Mouse (Mus musculus) spleen, adult 2 months (tissue): ENCODE measurements at regions not wholly inside any gene's neighbourhood (a gene's known extent, or its start where the extent isn't known, plus 50 kb on each side); places are given as distances from the start of the nearest gene placed in this dataset.

Experiments used
- DNase-seq, 2 experiments: peaks; one replicate each; pipeline versions ENCODE4 v3.0.0 to v3.0.0-alpha.2; 2012 to 2021; ENCODE audit warnings: low spot score in 2 of 2, low read depth in 1 of 2
- H3K27ac ChIP-seq: fragments of 200-500 bp; 2 replicates; pipeline ENCODE4 v1.5.1; 2012; ENCODE audit warnings: low read length, inconsistent platforms; ENCODE audit not compliant: insufficient read depth
- H3K27me3 ChIP-seq: fragments of 200-500 bp; 2 replicates; pipeline ENCODE4 v1.6.1; 2012; ENCODE audit warnings: mild to moderate bottlenecking, moderate library complexity, low read length, inconsistent platforms; ENCODE audit not compliant: control insufficient read depth, insufficient read depth
- H3K36me3 ChIP-seq: fragments of 200-500 bp; 2 replicates; pipeline ENCODE4 v1.6.1; 2012; ENCODE audit warnings: mild to moderate bottlenecking, low read length, inconsistent platforms; ENCODE audit not compliant: control insufficient read depth, insufficient read depth
- H3K4me1 ChIP-seq: fragments of 200-500 bp; 2 replicates; pipeline ENCODE4 v1.6.1; 2011; ENCODE audit warnings: inconsistent platforms; ENCODE audit not compliant: control insufficient read depth, insufficient read depth, insufficient read length
- H3K4me3 ChIP-seq: fragments of 200-500 bp; 2 replicates; pipeline ENCODE4 v1.5.1; 2011; ENCODE audit warnings: mild to moderate bottlenecking, inconsistent platforms; ENCODE audit not compliant: insufficient read depth, insufficient read length; ENCODE audit errors: extremely low read depth
- CTCF ChIP-seq: fragments of 200-500 bp; IDR thresholded peaks from 2 replicates; pipeline ENCODE4 v1.5.1; 2011; ENCODE audit warnings: mild to moderate bottlenecking, inconsistent platforms; ENCODE audit not compliant: insufficient read depth, insufficient read length, insufficient replicate concordance; ENCODE audit errors: extremely low read depth
- POLR2A ChIP-seq: fragments of 200-500 bp; IDR thresholded peaks from 2 replicates; pipeline ENCODE4 v1.6.1; 2011; ENCODE audit warnings: low read depth, low read length, inconsistent platforms
- WGBS: fragments of 180-500 bp; shearing (Covaris S2); methylation state at CpG from one replicate; pipeline ENCODE4 v1.1.7; 2018; 5-methylcytosine and 5-hydroxymethylcytosine counted together

- WGBS, result 88% methylated on average over 1 of the region's 1 CpGs
- no peak overlapping the region for H3K27ac ChIP-seq
- H3K4me1 ChIP-seq, result no peaks in the 10 kb centered on the region
- H3K27me3 ChIP-seq, result no peaks in the 10 kb centered on the region
- H3K36me3 ChIP-seq, result no peaks in the 10 kb centered on the region
- DNase-seq, result no peak
- TF ChIP-seq CTCF, result no peak
- no peak for TF ChIP-seq POLR2A
- H3K4me3 ChIP-seq, result no peak overlapping the region
Measured at GRCm38 (mm10) chr2:57820923-57821322, 176.8 kb upstream of the Galnt5 start.

- Histone ChIP-seq H3K4me3 (no peak overlapping the region), H3K36me3 (no peaks in the 10 kb centered on the region), H3K4me1 (no peaks in the 10 kb centered on the region), H3K27ac (no peak overlapping the region), H3K27me3 (no peaks in the 10 kb centered on the region)
- no peak for DNase-seq
- 83% methylated on average over 2 of the region's 2 CpGs for WGBS
- TF ChIP-seq POLR2A (no peak), CTCF (no peak)
Measured at GRCm38 (mm10) chr2:57828284-57828683, 169.4 kb upstream of the Galnt5 start.

GRCm38 (mm10) chr2:57832565-57833355, 164.9 kb upstream of the Galnt5 start:
- no peak for DNase-seq
- WGBS, result 55% methylated on average over 12 of the region's 12 CpGs
- H3K4me1 ChIP-seq, result no peaks in the 10 kb centered on the region
- TF ChIP-seq CTCF, result no peak
- TF ChIP-seq POLR2A, result no peak
- H3K27me3 ChIP-seq, result no peaks in the 10 kb centered on the region
- no peak overlapping the region for H3K4me3 ChIP-seq
- H3K27ac ChIP-seq, result no peak overlapping the region
- H3K36me3 ChIP-seq, result no peaks in the 10 kb centered on the region

- H3K27ac ChIP-seq, result no peak overlapping the region
- H3K4me1 ChIP-seq, result no peaks in the 10 kb centered on the region
- TF ChIP-seq POLR2A, result no peak
- no peak for TF ChIP-seq CTCF
- WGBS, result 71% methylated on average over 1 of the region's 1 CpGs
- H3K36me3 ChIP-seq, result no peaks in the 10 kb centered on the region
- H3K4me3 ChIP-seq, result no peak overlapping the region
- no peak for DNase-seq
- H3K27me3 ChIP-seq, result no peaks in the 10 kb centered on the region
Measured at GRCm38 (mm10) chr2:57845135-57845534, 152.5 kb upstream of the Galnt5 start.

- WGBS, result 48% methylated on average over 4 of the region's 4 CpGs
- H3K4me1 ChIP-seq, result no peaks in the 10 kb centered on the region
- TF ChIP-seq POLR2A, result no peak
- no peak for TF ChIP-seq CTCF
- no peak for DNase-seq
- H3K4me3 ChIP-seq, result no peak overlapping the region
- no peaks in the 10 kb centered on the region for H3K36me3 ChIP-seq
- no peak overlapping the region for H3K27ac ChIP-seq
- no peaks in the 10 kb centered on the region for H3K27me3 ChIP-seq
Measured at GRCm38 (mm10) chr2:57847707-57848106, 150.0 kb upstream of the Galnt5 start.

- Histone ChIP-seq H3K36me3 (no peaks in the 10 kb centered on the region), H3K27ac (no peak overlapping the region), H3K4me3 (no peak overlapping the region), H3K27me3 (no peaks in the 10 kb centered on the region), H3K4me1 (no peaks in the 10 kb centered on the region)
- no peak for DNase-seq
- 84% methylated on average over 4 of the region's 4 CpGs for WGBS
- TF ChIP-seq POLR2A (no peak), CTCF (no peak)
Measured at GRCm38 (mm10) chr2:57849338-57850057, 148.2 kb upstream of the Galnt5 start.

GRCm38 (mm10) chr2:57850058-57850400, 147.7 kb upstream of the Galnt5 start:
- Histone ChIP-seq H3K27ac (no peak overlapping the region), H3K4me1 (no peaks in the 10 kb centered on the region), H3K27me3 (no peaks in the 10 kb centered on the region), H3K4me3 (no peak overlapping the region), H3K36me3 (no peaks in the 10 kb centered on the region)
- no peak for TF ChIP-seq CTCF
- TF ChIP-seq POLR2A, result no peak
- DNase-seq, result no peak
- WGBS, result 97% methylated on average over 5 of the region's 5 CpGs
